Mouse (Mus musculus): ENCODE results near the gene Gm49342.
A peak's percentile ranks its signal among the peaks of the same experiment; 100 is the strongest.
"Not testable (repeated sequence)": the region's sequence is repeated elsewhere in the genome, so short reads cannot be mapped to it uniquely, and the experiment has no call there.

Gene Gm49342

DNA sequence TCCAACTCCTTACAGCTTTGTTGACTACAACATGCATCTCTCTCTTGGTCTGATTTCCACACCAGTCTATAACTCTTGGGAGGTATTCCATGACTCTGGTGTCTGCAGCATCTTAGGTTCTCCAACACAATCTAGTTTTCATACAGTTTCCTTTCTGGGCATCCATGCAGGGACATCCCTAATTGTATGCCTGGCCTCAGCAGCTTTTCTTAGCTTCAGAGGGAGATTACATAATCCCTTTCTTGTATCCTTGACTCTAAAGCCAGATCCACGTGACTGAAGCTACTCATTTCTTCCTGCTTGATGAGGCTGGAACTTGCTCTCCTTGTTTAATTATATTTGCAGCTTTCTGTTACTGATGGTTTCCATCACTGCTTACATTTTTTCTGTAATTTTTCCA, 7.7 kb upstream of the Gm49342 start:
- no peak for DNase-seq (ENCODE audit: low spot score in 2 of 2)

DNA sequence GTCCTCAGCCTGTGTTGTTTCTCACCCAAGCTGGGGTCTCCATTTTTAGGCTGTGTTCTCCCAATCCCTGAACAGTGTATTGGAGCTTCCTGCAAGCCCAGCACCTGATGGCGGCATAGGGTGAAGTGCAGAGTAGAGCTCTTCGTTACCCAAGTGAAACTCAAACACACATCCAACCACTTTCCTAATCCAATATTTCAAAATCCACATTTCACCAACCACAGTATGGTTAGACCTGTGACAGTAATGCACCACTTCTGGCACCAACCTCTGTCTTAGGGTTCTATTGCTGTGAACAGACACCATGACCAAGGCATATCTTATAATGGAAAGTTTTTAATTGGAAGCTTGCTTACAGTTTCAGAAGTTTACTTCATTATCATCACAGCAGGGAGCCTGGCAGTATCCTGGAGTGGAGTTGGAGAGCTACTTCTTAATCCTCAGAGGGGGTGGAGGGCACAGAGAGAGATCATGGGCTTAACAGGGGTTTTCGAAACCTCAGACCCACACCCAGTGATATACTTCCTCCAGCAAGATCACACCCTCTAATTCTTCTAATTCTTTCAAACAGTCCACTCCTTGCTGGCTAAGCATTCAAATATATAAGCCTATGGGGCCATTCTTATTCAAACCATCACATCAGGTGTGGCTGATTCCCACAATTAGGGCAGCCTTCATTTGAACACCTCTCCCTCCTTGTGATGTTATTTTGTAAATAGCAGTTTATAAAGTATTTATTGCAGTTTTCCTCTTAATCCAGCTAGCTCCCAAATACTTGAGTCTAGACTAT, 6.0 kb upstream of the Gm49342 start:
- DNase-seq (ENCODE audit: low spot score in 2 of 2), result no peak

DNA sequence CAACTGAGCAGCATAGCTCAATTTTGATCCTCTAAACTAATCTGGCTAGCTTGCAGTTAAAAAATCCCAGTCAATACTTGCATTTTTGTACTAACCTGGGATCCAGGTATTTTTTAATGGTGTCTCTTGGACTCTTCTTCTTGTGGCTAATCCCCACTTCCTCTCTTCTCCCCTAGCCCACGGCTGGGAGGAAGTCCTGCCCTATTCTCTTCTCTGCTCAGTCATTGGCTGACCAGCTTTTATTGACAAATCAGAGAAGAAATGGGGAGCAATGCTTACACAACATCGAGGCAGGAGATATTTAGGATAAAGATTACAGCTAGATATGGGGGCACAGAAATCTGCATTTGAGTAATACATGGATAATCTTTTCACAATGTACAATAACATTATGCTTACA, 5.4 kb upstream of the Gm49342 start:
- no peak for DNase-seq (ENCODE audit: low spot score in 2 of 2)

DNA sequence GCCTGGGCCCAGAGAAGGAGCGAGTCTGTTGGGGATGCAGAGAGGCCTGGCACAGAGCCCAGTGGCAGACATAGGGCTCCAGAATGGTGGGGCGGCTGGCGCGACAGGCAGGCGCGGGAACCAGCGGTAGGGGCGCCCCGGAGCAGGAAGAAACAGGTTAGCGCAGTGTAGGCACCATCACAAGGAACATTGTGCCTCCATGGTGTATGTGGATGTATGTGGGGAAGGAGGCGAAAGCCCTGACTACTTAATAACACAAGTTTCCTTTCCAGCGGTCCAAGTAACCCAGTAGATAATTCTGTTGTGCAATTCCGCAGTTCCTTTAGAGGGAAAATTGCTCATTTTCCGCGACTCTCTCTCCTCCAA, 334 bp downstream of the Gm49342 start:
- DNase-seq (ENCODE audit: low spot score in 2 of 2), result not testable (repeated sequence)

DNA sequence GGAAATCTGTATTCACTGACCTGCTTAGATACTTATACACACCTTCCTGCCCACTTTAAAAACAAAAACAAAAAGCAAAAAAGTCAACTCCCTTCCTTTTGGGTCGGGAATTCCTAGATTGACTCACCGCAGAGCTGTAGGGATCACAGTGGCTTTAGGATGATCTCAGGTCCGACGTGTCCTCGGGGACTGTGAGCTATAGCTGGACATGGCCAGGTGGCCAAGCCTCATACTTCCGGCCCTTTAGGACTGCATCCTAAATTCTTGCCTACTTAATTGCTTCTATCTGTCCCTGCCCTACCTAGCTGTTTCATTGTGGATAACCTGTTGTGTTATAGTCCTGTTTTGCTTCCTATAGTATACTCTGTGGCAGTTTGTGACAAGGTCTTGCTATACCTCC, 764 bp downstream of the Gm49342 start:
- not testable (repeated sequence) for DNase-seq (ENCODE audit: low spot score in 2 of 2)

DNA sequence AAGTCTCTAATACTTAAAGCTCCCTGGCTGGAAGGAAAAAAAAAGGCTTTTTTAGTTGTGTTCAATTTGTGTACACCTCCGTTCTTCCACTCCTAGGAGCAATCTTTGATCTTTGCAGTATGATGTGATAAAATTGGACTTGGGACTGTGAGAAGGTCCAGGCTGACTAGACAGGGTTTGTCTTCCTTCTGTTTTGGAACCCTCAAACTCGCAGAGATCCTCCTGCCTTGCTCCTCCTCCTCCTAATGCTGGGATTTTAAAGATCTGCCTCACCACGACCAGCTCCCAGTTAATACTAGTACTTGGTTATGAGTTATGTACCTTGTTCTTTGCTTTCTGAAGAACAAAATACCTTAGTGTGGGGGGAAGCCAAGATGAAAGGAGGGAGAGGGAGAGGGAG, 1.2 kb downstream of the Gm49342 start:
- DNase-seq (ENCODE audit: low spot score in 2 of 2), result not testable (repeated sequence)

DNA sequence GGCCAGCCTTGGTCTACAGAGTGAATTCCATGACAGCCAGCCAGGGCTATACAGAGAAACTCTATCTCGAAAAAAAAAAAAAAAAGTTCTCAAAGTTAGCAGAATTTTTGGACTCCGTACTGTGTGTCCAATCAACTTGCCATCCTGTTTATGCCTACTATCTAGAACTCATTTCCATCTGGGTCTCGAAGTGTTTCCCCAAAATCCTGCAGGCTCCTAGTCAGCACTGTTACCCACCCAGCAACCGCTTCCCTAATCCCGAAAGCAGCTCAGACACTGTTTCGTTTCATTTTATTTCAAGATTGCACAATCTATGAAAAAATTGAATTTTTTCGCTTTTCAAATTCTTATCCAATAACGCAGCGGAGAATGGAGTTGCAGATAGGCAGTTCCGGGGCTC, 11.2 kb downstream of the Gm49342 start:
- DNase-seq (ENCODE audit: low spot score in 2 of 2), result no peak

DNA sequence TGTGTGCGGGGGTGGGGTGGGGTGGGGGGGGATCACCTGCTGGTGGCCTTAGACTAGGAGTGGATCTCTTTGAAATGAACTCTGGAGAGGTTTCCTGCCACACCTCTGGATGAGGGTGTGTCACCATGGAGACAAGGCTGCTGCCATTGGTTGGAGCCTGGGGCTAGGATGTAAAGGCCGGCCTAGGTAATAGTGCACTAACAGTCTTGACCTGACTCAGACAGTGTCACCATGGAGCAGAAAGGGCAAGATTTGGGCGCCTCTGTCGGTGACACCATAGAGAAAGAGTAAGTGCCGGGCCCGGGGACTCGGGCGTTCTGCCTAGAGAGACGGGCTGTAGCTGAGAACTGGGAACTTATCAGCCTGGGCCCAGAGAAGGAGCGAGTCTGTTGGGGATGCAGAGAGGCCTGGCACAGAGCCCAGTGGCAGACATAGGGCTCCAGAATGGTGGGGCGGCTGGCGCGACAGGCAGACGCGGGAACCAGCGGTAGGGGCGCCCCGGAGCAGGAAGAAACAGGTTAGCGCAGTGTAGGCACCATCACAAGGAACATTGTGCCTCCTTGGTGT, 11.7 kb downstream of the Gm49342 start, which contains the start of gene Pnp2:
Pnp2 (plus strand) TSS at position 51 of the 567 bp plus-strand sequence.
- peak; percentile 14 to 28 for DNase-seq (ENCODE audit: low spot score in 2 of 2)

DNA sequence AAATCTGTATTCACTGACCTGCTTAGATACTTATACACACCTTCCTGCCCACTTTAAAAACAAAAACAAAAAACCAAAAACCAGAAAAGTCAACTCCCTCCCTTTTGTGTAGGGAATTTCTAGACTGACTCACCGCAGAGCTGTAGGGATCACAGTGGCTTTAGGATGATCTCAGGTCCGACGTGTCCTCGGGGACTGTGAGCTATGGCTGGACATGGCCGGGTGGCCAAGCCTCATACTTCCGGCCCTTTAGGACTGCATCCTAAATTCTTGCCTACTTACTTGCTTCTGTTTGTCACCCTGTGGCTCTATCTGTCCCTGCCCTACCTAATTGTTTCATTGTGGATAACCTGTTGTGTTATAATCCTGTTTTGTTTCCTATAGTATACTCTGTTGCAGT, 12.4 kb downstream of the Gm49342 start:
- not testable (repeated sequence) for DNase-seq (ENCODE audit: low spot score in 2 of 2)

DNA sequence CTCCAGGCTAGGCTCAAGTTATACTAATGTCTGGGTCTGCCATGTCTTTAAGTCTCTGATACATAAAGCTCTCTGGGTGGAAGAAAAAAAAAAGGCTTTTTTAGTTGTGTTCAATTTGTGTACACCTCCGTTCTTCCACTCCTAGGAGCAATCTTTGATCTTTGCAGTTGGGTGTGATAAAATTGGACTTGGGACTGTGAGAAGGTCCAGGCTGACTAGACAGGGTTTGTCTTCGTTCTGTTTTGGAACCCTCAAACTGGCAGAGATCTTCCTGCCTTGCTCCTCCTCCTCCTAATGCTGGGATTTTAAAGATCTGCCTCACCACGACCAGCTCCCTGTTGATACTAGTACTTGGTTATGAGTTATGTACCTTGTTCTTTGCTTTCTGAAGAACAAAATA, 12.8 kb downstream of the Gm49342 start:
- DNase-seq (ENCODE audit: low spot score in 2 of 2), result not testable (repeated sequence)

DNA sequence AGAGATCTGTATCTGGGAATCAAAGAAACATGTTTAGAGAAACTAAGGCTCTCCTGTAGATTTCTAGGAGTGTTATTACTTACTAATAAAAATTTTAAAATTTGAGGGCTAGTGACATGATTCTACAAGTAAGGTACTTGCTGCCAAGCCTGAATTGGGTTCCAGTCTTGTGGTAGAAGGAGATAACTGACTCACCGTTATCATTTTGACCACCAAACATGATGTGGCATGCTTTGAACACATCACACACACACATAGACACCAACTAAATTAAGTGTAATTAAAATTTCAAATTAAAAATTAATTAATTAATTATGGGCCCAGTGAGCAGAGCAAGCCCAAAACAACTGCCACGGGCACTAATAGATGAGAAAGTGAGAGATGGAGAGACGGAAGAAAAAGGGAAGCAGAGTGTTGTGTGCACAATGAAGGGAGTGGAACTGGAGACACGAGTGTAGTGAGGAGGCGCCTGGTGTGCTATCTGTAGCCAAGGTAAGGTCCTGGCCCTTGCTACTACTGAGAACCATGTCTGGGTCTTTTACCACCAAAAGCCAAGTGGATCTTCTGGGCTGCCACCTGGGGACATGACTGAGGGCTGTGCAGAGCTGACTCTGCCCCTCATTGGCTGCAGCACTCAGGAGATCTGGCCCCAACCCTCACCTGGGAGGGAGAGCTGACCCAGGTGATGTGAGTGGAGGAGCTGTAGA, 14.1 kb downstream of the Gm49342 start:
- not testable (repeated sequence) for DNase-seq (ENCODE audit: low spot score in 2 of 2)

DNA sequence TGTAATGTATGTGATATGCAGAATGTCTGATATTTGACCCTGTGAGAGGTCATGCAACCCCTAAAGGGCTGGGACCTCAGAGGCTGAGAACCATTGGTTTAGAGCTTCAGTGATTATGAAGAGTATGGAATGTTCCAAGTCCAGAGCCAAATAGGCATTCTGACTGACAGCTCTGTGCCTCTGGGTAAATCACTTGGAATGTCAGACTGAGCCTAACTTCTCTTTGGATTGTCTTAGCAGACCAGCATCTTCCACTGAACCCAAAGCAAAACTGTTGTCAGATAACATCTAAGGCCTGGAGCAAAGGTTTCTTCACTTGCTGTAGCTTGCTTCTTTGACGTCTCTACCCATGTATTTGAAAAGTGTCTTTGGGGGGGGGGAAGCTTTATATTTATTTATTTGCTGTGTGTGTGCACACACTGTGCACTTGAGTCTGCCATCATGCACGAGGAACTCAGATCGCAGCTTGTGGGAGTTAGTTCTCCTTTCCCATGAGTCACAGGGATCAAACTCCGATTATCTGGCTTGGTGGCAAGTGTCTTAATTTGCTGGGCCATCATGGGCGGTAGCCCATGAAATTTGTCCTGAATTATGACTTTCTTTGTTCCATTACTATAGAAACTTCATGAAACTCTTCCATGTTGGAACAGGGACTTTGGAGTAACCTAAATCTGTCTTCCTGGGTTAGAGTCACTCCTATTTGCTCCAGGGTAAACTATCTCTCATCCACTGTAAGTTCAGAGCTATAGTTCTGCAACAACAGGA, 24.1 kb downstream of the Gm49342 start:
- no peak for DNase-seq (ENCODE audit: low spot score in 2 of 2)

DNA sequence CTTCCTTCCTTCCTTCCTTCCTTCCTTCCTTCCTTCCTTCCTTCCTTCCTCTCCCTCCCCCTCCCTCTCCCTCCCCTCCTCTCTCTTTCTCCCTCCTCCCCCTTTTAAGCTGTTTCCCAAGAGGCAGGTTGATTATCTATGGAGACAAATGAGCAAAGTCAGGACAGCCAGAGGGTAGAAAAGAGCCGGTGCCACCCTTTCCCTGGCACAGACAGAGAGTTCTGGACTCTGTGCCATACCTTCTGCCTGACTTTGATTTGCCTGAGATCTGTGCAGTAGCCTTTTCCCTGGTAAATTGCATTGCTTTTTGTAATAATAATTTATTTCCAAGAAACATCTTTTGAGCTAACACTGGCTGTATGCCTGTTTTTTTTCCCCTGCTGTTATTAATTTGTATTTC, 24.7 kb downstream of the Gm49342 start:
- DNase-seq (ENCODE audit: low spot score in 2 of 2), result no peak

DNA sequence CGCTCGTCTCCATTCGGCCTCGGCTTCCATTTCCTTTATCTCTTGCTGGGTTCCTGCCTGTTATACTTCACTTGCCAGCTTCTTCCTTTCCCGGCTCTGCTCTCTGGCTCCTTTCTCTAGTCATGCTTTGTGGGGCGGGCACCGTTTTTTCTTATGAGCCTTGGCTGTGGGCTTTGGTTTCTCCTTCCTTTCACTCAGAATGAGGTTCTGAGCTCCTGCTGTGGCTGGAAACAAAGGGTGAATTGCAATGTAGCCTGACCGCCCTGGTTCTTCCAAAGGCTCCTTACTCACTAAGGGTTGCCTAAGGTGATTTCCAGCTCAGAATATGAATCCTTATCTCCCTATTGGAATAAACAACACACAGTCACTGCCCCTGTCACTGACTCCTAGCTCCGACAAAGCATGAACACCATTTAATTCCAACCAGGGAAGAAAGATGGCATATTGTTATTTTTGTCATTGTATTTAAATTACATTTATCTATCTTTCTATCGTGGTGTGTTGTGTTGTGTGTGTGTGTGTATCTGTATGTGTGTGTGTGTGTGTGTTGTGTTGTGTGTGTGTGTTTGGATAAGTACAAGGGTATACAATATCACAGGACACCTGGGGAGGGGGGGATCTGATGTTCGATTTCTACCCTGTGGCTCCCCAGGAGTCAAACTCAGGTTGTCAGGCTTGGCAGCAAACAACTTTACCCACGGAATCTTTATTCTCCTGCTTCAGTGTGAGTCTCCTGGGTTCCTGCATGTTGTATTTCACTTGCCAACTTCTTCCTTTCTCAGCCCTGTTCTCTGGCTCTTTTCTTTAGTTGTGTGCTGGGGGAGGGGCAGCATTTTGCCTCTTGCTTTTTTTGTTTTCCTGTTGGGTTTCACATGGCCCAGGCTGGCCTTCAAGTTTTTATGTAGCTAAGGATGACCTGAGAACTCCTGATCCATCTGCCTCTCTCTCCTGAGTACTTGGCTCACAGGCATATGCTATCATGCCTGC, 25.5 kb downstream of the Gm49342 start:
- DNase-seq (ENCODE audit: low spot score in 2 of 2), result peak; percentile 29 to 39

DNA sequence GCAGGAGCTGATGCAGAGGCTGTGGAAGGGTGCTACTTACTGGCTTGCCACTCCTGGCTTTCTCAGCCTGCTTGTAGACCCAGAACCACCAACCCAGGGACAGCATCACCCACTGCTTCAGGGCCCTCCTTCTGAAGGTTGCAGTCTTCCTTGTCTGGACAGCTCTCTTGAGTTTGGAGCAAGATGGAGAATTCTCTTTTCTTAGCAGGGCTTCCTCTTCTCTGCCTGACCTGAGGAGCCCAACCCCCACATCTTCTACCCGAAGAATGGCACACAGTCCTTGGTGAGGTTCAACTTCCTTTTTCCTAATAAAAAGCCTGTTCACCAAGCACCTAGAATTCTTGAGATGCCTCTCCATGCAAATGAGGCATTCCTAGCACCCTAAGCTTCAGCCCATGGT, 26.5 kb downstream of the Gm49342 start:
- no peak for DNase-seq (ENCODE audit: low spot score in 2 of 2)

DNA sequence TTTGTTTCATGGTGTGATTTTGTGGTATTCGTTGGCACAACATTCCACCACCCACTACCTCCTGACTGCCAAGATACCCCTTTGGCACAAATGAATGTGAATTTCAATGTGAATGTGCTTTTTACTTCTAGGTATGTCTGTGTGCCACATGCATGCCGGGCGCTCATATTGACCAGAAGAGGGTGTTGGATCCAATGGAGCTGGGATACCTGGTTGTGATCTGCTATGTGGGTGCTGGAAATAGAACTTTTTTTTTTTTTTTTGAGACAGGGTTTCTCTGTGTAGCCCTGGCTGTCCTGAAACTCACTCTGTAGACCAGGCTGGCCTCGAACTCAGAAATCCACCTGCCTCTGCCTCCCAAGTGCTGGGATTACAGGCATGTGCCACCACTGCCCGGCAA, 28.7 kb downstream of the Gm49342 start:
- not testable (repeated sequence) for DNase-seq (ENCODE audit: low spot score in 2 of 2)

DNA sequence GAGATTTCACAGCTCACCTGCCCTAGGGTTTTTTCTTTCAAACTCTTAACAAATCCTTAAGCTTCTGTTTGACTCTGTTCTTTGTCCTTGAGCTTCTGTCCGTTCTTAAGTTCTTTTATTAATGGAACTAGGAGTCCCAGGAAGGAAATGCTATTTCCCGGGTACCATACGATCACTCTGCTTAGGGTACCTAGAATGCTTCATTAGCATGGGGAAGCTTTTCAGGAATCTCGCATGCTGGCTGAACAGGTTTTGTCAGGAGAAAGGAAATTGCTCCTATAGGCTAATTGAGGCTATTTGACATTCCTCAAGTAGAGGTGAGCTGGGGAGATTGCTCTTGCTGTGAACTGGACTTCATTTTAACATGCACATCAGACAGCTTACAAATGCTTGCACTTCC, 29.4 kb downstream of the Gm49342 start:
- no peak for DNase-seq (ENCODE audit: low spot score in 2 of 2)

DNA sequence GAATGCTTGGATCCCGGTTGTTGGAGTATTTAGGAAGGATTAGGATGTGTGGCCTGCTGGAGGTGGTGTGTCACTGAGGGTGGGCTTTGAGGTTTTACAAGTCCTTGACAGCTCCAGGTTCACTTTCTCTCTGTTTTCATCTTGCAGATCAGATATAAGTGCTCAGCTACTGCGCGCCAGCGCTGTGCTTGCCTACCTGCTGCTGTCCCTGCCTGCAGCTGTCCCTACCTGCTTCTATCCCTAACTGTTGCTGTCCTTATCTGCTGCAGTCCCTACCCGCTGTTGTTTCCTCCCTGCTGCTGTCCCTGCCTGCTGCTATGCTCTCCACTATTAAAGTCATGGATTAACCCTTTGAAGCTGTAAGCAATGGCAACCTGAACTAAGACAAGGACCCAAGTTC, 30.7 kb downstream of the Gm49342 start:
- no peak for DNase-seq (ENCODE audit: low spot score in 2 of 2)

DNA sequence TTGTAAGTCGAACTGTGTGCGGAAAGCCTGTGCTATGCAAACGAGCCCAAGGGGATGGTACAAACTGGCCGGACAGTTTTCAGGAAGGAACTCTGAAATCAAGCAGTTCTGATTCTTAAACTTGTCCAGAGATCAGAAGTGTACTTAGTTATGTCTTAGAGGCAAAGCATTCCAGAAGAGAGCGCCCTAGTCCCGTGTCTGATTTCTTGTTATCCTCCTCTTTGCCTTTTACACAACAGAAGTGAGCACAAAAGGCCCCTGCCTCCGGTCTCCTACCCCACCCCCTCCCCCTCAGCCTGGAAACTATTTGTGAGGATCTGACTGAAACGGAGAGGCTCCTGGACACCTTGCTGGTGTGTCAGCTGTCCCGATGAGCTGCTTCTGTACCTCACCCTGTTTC, 32.4 kb downstream of the Gm49342 start:
- DNase-seq (ENCODE audit: low spot score in 2 of 2), result no peak

DNA sequence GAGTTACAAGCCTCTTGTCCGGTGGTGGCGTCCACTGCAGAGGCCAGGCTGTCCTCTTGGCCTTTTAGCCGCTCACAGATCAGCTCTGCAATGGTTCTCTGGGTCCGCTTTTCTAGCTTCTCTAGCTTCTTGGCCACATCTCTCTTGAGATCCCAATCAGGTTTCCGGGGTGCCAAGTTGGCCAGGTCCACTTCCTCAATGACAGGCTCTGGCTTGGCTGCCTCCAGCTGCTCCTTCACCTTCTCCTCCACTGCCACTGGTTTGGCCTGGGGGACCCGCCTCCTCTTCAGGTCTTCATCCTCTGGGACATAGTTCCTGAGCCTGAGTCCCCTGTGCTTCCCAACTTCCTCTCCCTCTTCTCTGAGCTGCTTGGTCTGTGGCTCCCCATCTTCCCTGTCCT, 34.1 kb downstream of the Gm49342 start:
- DNase-seq (ENCODE audit: low spot score in 2 of 2), result not testable (repeated sequence)

DNA sequence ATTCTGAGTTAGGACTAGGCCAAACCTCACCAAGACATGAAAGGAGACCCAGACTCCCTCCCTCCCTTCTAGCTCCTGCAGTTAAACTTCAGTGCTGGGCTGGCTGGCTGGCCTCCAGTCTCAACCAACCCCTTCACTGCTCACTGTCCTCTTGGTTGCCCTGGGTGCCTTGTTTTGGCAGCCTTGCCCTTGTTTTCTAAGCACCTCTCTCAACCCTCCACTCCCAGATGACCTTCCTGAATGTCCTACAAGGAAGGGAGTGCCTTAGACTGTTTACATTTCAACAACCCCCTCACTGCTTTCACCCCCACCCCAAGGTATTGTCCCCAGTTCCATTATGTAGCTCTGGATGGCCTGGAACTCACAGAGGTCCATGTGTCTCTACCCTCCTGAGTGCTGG, 35.3 kb downstream of the Gm49342 start:
- DNase-seq (ENCODE audit: low spot score in 2 of 2), result no peak
